Mouse (Mus musculus): ENCODE results near the gene Tmem163.
A peak's percentile ranks its signal among the peaks of the same experiment; 100 is the strongest.

Gene Tmem163

GRCm38 (mm10) chr1:127500701-127501100 is 178.6 kb downstream of the Tmem163 start:
- no peak for DNase-seq (ENCODE audit: low spot score in 2 of 2)

DNA sequence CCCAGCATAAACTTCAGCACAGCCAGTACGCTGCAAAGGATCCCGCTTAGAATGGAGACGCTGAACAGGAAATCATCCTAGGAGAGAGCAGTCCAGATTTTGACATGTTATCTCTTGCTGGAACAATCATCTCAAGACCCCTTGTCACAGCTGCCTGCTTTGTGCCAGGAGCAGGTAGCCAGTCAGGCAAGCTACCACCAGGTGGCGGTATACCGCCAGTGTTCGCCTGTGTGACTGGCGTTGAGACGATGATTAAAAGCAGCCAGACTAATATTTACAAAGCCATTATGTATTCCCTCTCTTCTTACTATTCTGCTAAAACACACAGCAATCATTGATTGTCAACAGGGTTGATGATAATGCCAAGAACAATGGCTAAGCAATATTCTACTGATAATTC is 179.1 kb downstream of the Tmem163 start:
- DNase-seq (ENCODE audit: low spot score in 2 of 2) = peak; percentile 61 to 65

- DNase-seq (ENCODE audit: low spot score in 2 of 2) = no peak
These were observed 180.6 kb downstream of the Tmem163 start for GRCm38 (mm10) chr1:127498746-127499145.

- DNase-seq (ENCODE audit: low spot score in 2 of 2) = peak; percentile 39 to 55
These were observed 182.4 kb downstream of the Tmem163 start for GRCm38 (mm10) chr1:127496737-127497543.

GRCm38 (mm10) chr1:127487161-127487560 is 192.2 kb downstream of the Tmem163 start:
- DNase-seq (ENCODE audit: low spot score in 2 of 2) = peak in 1 of 2 experiments; percentile 11

- DNase-seq (ENCODE audit: low spot score in 2 of 2) = peak; percentile 5 to 20
These were observed 194.5 kb downstream of the Tmem163 start for GRCm38 (mm10) chr1:127484826-127485225.

DNA sequence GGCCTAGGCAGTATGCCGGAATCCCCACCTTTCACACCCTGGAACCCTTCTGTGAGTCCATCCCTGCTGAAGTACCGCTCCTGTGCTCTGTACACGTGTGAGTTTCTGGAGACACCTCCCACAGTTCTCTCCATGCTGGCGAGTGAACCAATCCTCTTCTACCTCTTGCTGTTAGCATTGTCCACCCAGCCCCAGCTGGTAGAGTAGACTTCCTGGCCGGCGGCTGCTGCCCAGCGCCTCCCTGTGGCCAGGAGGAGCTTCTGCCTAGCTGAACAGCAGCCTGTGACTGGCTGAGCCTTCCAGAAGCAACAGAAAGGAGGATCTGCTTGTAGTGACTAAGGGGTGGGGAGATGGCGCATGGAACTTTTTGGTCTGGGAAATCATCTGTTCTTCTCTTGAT is 195.2 kb downstream of the Tmem163 start:
- DNase-seq (ENCODE audit: low spot score in 2 of 2) = no peak

DNA sequence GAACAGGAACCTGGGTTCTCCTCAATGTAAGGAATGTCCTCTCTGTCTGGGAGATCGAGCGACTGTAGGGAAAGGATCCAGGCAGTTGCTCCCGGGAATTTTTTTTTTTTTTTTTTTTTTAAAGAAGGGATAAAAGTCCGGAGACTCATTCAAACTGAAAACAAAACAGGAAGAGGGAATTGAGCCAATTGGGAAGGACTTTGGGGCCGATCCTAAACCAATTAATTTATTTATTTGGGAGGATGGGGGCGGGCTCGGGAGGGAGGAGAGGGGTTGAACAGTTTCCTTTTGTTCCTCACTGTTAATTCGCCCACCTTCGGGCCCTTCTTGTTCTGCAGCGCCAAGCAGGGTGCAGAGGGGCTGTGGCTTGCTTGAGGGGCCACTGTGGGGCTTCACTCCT is 196.4 kb downstream of the Tmem163 start:
- DNase-seq (ENCODE audit: low spot score in 2 of 2) = no peak

GRCm38 (mm10) chr1:127475756-127476155 is 203.6 kb downstream of the Tmem163 start:
- DNase-seq (ENCODE audit: low spot score in 2 of 2) = no peak

GRCm38 (mm10) chr1:127470175-127470574 is 209.2 kb downstream of the Tmem163 start:
- DNase-seq (ENCODE audit: low spot score in 2 of 2) = no peak

DNA sequence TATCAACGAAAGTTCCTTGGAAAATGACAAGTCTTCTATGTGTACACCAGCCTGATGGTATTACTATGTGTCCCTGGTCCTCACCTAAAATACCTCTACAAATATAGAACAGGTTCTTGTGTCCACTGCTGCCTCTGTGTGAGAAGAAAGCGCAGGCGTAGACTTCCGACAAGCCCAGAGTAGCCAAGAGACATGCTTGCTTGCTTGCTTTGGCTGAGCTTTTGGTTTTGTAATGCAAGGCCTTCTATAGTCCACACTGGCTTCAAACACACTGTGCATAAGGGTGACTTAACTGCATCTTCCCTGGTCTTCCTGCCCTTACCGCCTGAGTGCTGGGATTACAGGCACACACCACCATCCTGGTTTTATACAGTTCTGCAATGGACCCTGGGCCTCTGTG is 212.1 kb downstream of the Tmem163 start:
- DNase-seq (ENCODE audit: low spot score in 2 of 2) = no peak

- no peak for DNase-seq (ENCODE audit: low spot score in 2 of 2)
These were observed 214.1 kb downstream of the Tmem163 start for GRCm38 (mm10) chr1:127465292-127465691.

DNA sequence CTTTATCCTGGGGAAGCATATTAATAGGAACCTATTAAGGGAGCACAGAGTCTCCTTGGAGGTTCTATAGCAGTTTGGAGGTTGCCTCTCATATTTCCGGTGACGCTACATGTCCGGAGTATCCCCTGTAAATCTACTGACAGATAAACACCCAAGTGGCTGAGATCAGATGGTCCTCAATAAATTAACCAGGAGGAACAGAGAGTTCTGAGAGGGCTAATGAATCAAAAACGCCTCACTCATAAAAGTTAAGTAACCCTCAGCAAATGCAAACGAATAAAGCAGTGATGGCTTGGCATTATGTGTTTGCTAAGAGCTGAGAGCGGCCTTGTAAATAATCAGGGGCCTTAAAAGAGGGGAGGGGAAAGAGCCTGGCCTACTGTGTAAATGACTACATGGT is 215.3 kb downstream of the Tmem163 start:
- DNase-seq (ENCODE audit: low spot score in 2 of 2) = no peak

DNA sequence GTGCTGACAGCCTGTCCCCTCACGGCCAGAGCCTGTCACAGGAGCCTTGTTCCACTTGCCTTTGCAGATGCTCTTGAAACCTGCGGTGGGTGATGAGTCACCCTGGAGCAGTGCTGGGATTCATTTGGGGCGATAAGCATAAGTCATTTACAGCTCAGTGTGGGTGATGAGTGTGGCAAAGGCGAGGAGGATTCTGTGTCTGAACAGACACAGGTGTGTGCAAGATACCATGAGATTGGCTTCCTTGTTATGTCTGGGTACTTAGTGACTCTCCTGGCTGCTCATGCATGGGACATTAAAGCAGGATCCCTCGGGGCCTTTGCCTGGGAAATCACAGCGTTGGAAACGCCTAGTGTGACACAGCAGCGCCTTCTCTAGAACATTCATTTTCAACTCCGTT is 218.3 kb downstream of the Tmem163 start:
- DNase-seq (ENCODE audit: low spot score in 2 of 2) = no peak

DNA sequence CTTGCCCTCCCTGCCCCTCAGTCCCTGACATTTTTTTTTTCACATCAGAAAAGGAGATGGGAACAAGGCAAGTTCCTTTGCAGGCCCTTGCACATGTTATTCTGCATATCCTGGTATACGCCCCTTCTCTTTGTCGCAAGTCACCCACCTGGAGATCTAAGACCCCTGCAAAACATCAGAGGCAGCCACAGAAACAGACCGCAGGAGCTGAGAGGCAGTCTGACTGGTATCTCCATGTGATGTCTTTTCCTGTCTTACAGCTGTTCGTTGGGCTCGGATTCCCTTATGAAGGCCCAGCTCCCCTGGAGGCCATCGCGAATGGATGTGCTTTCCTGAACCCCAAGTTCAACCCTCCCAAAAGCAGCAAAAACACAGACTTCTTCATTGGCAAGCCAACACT is 219.8 kb downstream of the Tmem163 start:
- DNase-seq (ENCODE audit: low spot score in 2 of 2) = no peak

GRCm38 (mm10) chr1:127459015-127459451 is 220.3 kb downstream of the Tmem163 start:
- peak; percentile 23 to 31 for DNase-seq (ENCODE audit: low spot score in 2 of 2)

- no peak for DNase-seq (ENCODE audit: low spot score in 2 of 2)
These were observed 226.0 kb downstream of the Tmem163 start for GRCm38 (mm10) chr1:127453397-127453796.

DNA sequence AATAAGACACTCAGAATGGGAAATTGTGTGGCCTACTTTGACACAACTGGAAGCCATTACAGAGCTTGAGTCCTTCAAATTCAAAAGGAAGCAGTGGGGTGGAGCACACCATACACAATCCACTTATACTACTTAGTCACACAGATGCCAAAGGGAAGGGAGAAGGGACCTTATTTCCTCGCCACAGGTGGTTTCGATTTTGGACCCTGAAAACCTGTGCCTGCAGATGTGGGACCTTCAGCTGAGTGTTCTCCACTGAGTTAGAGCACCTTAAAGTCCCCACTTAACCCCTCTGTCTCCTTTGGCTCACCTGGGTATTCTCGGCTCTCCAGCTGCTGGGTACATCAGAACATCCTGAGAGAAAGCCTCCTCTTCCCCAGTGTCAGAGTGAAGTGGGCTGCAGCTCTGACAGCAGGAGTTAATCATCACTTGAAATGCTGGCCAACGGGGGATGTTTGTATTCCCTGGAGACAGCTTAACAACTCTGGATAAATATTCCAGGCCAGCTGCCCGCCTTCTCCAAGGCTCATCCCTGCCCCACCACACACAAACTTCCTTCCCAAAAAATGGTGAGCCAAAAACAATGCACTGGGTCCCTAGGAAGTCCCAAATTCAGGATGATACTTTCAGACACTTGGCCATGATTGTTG is 234.4 kb downstream of the Tmem163 start:
- peak in 1 of 2 experiments; percentile 11 for DNase-seq (ENCODE audit: low spot score in 2 of 2)

DNA sequence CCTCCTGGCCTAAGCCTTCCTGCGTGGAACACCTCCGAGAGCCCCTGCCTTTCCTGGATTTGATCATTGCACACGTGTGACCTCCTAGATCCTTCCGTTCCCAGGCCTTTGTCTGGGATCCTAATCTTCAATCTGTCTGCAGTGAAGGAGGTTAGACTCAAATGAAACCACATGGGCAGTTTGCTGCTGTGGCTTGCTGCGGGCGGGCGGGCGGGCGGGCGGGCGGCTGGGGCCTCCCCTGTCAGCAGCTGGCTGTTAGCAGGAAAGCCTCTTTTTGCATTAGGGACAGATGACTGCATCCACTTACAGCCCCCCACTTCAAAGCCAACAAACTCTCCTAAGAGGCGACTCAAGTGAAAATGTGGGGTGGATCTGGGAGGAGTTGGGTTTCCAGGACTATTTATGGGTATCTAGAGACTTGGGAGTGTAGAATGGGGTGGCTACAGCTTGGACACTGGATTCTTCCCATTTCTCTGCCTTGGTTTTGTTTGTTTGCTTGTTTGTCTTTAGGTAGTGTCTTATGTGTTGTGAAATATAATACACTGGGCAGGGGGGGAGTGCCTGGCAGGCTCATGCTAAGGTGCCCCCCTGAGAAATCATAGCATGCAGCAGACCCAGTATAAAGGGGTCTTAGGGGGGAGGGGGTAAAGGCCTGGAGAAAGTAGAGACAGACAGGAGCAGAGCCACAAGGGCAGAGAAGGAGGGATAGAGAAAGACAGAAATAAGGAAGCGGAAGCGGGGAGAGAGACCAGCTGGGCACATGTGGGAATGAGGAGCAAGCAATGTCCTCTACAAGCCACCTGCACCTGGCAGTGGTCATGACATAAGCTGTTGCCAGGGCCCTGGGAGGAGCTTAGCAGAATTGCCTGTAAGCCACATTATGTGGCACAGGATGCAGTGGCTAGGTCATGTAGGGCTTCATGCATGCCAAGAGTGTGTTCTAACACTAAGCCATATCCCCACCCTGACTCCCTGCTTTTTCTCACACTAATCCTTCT is 236.2 kb downstream of the Tmem163 start:
- no peak for DNase-seq (ENCODE audit: low spot score in 2 of 2)

DNA sequence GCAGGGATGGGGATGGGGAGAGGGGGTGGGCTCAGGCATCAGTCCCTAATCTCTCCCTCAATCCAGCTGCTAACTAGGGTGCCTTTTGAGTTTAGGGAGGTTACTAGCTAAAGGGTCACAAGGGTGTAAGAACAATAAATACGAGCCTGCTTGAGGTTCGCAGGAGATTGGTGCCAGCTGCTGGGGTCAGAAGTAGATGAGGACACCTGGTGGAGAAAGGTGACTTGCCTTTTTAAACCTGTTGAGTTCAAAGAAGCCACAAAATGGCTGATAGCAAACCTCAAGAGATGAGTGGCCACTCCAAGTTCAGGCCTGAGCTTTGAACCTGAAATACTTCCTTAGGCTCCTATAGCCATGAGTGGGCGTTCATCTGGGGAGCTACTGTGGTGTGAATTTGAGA is 237.6 kb downstream of the Tmem163 start:
- DNase-seq (ENCODE audit: low spot score in 2 of 2) = no peak

DNA sequence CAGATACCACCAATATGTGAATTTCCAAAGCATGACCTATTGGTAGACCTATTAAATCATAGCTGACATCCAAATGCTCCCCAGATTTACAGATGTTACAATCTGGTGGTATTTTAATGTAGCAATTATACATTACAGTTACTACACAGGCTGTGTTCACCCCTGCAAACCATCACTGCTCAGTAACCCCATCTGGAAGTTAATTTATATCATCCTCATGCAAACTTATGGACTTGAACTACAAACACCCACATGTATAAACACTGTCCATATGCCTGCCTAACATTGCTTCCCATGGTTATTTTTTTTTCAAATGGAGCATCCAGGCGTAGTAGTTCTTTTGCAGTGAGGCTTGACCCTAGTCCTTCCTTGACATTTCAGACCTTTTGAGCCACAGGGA is 238.3 kb downstream of the Tmem163 start:
- DNase-seq (ENCODE audit: low spot score in 2 of 2) = no peak

DNA sequence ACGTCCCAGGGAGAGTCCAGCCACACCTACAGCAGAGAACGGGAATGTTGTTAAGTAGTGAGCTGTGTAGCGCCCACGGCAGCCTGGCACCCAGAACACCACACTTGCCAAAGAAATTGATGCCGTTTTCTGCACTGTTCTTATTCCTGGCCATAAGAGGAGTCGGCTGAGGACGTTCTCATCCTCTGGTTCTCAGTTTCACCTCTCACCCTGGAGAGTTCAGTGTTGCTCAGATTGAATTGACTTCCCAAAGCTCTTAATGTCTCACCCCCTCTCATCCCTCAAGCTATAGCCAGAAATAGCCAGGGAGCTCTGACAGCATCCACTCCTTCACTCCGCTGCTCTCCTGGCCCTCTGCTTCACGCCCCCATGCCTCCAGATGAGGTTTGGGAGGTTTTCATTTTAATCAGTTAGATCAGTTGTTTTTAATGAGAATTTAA is 239.9 kb downstream of the Tmem163 start:
- no peak for DNase-seq (ENCODE audit: low spot score in 2 of 2)

Measured in urinary bladder, postnatal 36 days (tissue).